Mouse (Mus musculus): ENCODE data around the gene Ddah1.

DNA sequence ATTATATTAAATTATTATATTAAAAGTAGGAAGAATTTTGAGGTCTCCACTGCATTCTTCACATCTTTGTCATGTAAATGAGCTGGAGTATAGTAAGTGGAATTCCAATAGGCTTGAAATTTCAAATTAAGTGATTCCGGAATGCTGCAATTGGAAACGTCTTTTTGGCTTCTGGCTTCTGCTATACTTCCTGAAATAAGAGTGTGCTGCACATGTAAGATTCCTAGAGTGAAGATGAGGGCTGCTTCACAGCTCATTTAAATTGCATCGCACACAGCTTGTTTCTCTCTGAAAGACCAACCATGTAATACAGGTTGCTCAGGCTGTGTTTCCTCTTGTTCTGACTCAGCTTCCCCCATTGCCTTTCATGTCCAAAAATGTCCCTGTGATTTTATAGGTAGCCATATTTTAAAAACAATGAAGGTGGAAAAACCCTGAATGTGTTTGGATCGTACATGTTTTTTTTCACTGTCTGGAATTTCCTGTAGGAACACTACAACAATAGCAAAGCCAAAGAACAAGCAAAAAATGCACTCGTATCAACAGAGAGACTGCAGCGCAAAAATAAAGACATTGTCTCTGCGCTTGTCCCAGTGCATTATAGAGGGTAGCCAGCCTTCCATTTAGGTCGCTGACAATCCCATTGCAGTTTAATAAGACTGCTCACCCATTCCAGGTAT, 105.7 kb downstream of the Ddah1 start:
- TF ChIP-seq POLR2A (IDR thresholded peaks at IDR 0.05; ENCODE audit: insufficient read depth, low read depth, low read length) (no peak), CTCF (IDR thresholded peaks at IDR 0.05) (no peak)
